ENCODE assay signal across 8 mouse cellular contexts in genomic region chr6:86525646-86526031, GRCm38 (mm10). TPM values are rescaled to one million over a fixed set of nuclear protein-coding genes. Genes with fewer than 3 reads are reported as not detected.
DNase-seq lines count a peak whose midpoint lies in the region; ATAC-seq lines count a peak whose summit lies in the region.

No protein-coding gene starts in this region.

- no peaks in the 10 kb centered on the region for H3K27me3 ChIP-seq in megakaryocyte, embryonic 14.5 days (replicated peaks)

- no peaks in the 10 kb centered on the region for H3K9me3 ChIP-seq in megakaryocyte, embryonic 14.5 days

- H3K4me1 ChIP-seq in megakaryocyte, embryonic 14.5 days = peaks cover 45% of the 10 kb centered on the region

- peak; percentile 88 to 96 for DNase-seq in adrenal gland, adult (ENCODE audit: inconsistent age in 2 of 2, low spot score in 1 of 2)
- no peak for DNase-seq in adrenal gland, postnatal 10 days
- peak; percentile 54 to 80 for DNase-seq in urinary bladder, adult 18-20 months (ENCODE audit: low spot score in 2 of 2)
- no peak for DNase-seq in urinary bladder, postnatal 25 days (ENCODE audit: low spot score)
- peak; percentile 63 to 79 for DNase-seq in layer of hippocampus, adult 18-20 months (ENCODE audit: low spot score in 2 of 2)
- DNase-seq in right cerebral cortex, postnatal 25 days = peak; percentile 85

- H3K36me3 ChIP-seq in megakaryocyte, embryonic 14.5 days (replicated peaks; ENCODE audit: low read length) = peaks cover 51% of the 10 kb centered on the region

- peak; percentile 44 for ATAC-seq in frontal cortex, adult (ENCODE audit: low TSS enrichment)

- peak overlapping the region; percentile 99 for H3K4me3 ChIP-seq in megakaryocyte, embryonic 14.5 days (replicated peaks)

RNA-seq across cellular contexts. Expression of gene Pcbp1, which starts 0.5 kb away (rescaled TPM):
- 100 to 1,000 TPM; 233 to 243 TPM for total RNA-seq in adrenal gland, postnatal 10 days (2021)
- total RNA-seq in layer of hippocampus, adult 18-20 months (2021) = 100 to 1,000 TPM; 197 to 204 TPM
- polyA plus RNA-seq in megakaryocyte, embryonic 14.5 days (2012; ENCODE audit: insufficient read depth, low replicate concordance) = 984 and 2,235 TPM in 2 replicates

Comparison
In these comparisons a context has a peak if more than half of its experiments do, and no peak if none do; other contexts are left out.
1. DNase-seq: peak in adrenal gland, adult (2 of 2), urinary bladder, adult 18-20 months (2 of 2), layer of hippocampus, adult 18-20 months (2 of 2) and right cerebral cortex, postnatal 25 days (single experiment); none in adrenal gland, postnatal 10 days (single experiment) and urinary bladder, postnatal 25 days (single experiment).